Comparison of ENCODE assay signal across 8 mouse cellular contexts in genomic region chr11:6404699-6405566, GRCm38 (mm10). TPM values are rescaled to one million over a fixed set of nuclear protein-coding genes. Genes with fewer than 3 reads are reported as not detected.
DNase-seq lines count a peak whose midpoint lies in the region; ATAC-seq and TF ChIP-seq lines count a peak whose summit lies in the region.

No protein-coding gene starts in this region.

- no peak overlapping the region for H3K4me3 ChIP-seq in kidney, embryonic 16.5 days (ENCODE audit: low read length)
- H3K4me3 ChIP-seq in brown adipose tissue, adult 24 weeks (ENCODE audit: insufficient read depth, low read depth, low read length), result no peak overlapping the region
- H3K4me3 ChIP-seq in heart, embryonic 11.5 days (ENCODE audit: low read depth, low read length), result no peak overlapping the region
- H3K4me3 ChIP-seq in limb, embryonic 15.5 days, result no peak overlapping the region
- H3K4me3 ChIP-seq in stomach, postnatal 0 days (ENCODE audit: low read depth, low read length), result no peak overlapping the region

- no peak for DNase-seq in kidney, postnatal 14 days
- DNase-seq in stomach, postnatal 0 days (ENCODE audit: low spot score), result peak; percentile 49
- no peak for DNase-seq in embryo, embryonic 9.5 days (ENCODE audit: extremely low spot score)
- DNase-seq in left cerebral cortex, adult 8-10 months (ENCODE audit: low spot score in 2 of 2), result no peak

- peak overlapping the region; percentile 86 for H3K27ac ChIP-seq in kidney, embryonic 16.5 days (ENCODE audit: low read length)
- H3K27ac ChIP-seq in brown adipose tissue, adult 24 weeks (replicated peaks; ENCODE audit: low read depth, low read length), result peak overlapping the region; percentile 31
- H3K27ac ChIP-seq in heart, embryonic 11.5 days (ENCODE audit: low read depth, low read length), result peak overlapping the region; percentile 84
- peak overlapping the region; percentile 94 for H3K27ac ChIP-seq in limb, embryonic 15.5 days
- H3K27ac ChIP-seq in stomach, postnatal 0 days (replicated peaks), result peak overlapping the region; percentile 91

- peaks cover 59% of the 10 kb centered on the region for H3K36me3 ChIP-seq in kidney, embryonic 16.5 days (ENCODE audit: insufficient read depth, low read length)
- peaks cover 51% of the 10 kb centered on the region for H3K36me3 ChIP-seq in heart, embryonic 11.5 days (ENCODE audit: control insufficient read depth, insufficient read depth, low read length)
- H3K36me3 ChIP-seq in limb, embryonic 15.5 days, result peaks cover 54% of the 10 kb centered on the region
- peaks cover 36% of the 10 kb centered on the region for H3K36me3 ChIP-seq in stomach, postnatal 0 days (ENCODE audit: control insufficient read depth, insufficient read depth, low read length)

- peak; percentile 3; the same call in 1 of the 2 replicates for ATAC-seq in kidney, embryonic 16.5 days (ENCODE audit: low FRiP score, low TSS enrichment)
- no peak for ATAC-seq in heart, embryonic 11.5 days (replicated peaks; ENCODE audit: insufficient number of reproducible peaks, low FRiP score, low TSS enrichment)
- ATAC-seq in limb, embryonic 15.5 days (ENCODE audit: insufficient number of reproducible peaks, low FRiP score, low TSS enrichment, low read depth), result no peak
- ATAC-seq in stomach, postnatal 0 days (ENCODE audit: low FRiP score, low TSS enrichment), result no peak; the same call in 1 of the 2 replicates

- no peaks in the 10 kb centered on the region for H3K27me3 ChIP-seq in kidney, embryonic 16.5 days (ENCODE audit: insufficient read depth, low read length)
- no peaks in the 10 kb centered on the region for H3K27me3 ChIP-seq in heart, embryonic 11.5 days (ENCODE audit: control insufficient read depth, insufficient read depth, low read length)
- no peaks in the 10 kb centered on the region for H3K27me3 ChIP-seq in limb, embryonic 15.5 days
- no peaks in the 10 kb centered on the region for H3K27me3 ChIP-seq in stomach, postnatal 0 days (ENCODE audit: control insufficient read depth, insufficient read depth, low read length)

- TF ChIP-seq EP300 in stomach, postnatal 0 days (optimal IDR thresholded peaks at IDR 0.05), result no peak

- TF ChIP-seq CTCF in stomach, postnatal 0 days (IDR thresholded peaks at IDR 0.05; ENCODE audit: low read depth), result no peak

- no peak overlapping the region for H3K4me2 ChIP-seq in kidney, embryonic 16.5 days (replicated peaks; ENCODE audit: low read depth, low read length)
- no peak overlapping the region for H3K4me2 ChIP-seq in heart, embryonic 11.5 days
- no peak overlapping the region for H3K4me2 ChIP-seq in limb, embryonic 15.5 days
- no peak overlapping the region for H3K4me2 ChIP-seq in stomach, postnatal 0 days (replicated peaks; ENCODE audit: low read depth)

- 80% methylated on average over 9 of the region's 9 CpGs for WGBS in kidney, embryonic 16.5 days
- 90% methylated on average over 9 of the region's 9 CpGs for WGBS in heart, embryonic 11.5 days (ENCODE audit: insufficient replicate concordance)
- 68% methylated on average over 9 of the region's 9 CpGs for WGBS in limb, embryonic 15.5 days
- WGBS in stomach, postnatal 0 days, result 54% methylated on average over 9 of the region's 9 CpGs

- H3K4me1 ChIP-seq in kidney, embryonic 16.5 days (ENCODE audit: insufficient read depth, low read length), result peaks cover 30% of the 10 kb centered on the region
- peaks cover 23% of the 10 kb centered on the region for H3K4me1 ChIP-seq in brown adipose tissue, adult 24 weeks (ENCODE audit: control insufficient read depth, insufficient read depth, insufficient read length, low read length)
- peaks cover 21% of the 10 kb centered on the region for H3K4me1 ChIP-seq in heart, embryonic 11.5 days (ENCODE audit: control insufficient read depth, insufficient read depth, low read length)
- H3K4me1 ChIP-seq in limb, embryonic 15.5 days, result peaks cover 43% of the 10 kb centered on the region
- peaks cover 19% of the 10 kb centered on the region for H3K4me1 ChIP-seq in stomach, postnatal 0 days (replicated peaks; ENCODE audit: control insufficient read depth, insufficient read depth)

- no peaks in the 10 kb centered on the region for H3K9me3 ChIP-seq in kidney, embryonic 16.5 days (ENCODE audit: low read length)
- no peaks in the 10 kb centered on the region for H3K9me3 ChIP-seq in heart, embryonic 11.5 days (replicated peaks; ENCODE audit: control insufficient read depth, low read length)
- no peaks in the 10 kb centered on the region for H3K9me3 ChIP-seq in limb, embryonic 15.5 days
- H3K9me3 ChIP-seq in stomach, postnatal 0 days (ENCODE audit: control insufficient read depth, low read length), result no peaks in the 10 kb centered on the region

- H3K9ac ChIP-seq in kidney, embryonic 16.5 days (replicated peaks; ENCODE audit: low read length), result peak overlapping the region; percentile 44
- peak overlapping the region; percentile 23; the same call in 1 of the 2 replicates for H3K9ac ChIP-seq in heart, embryonic 11.5 days (ENCODE audit: low read depth, low read length)
- H3K9ac ChIP-seq in limb, embryonic 15.5 days, result 0 out of 2 replicates have a peak overlapping the region, but pooled peaks have one; percentile 26
- H3K9ac ChIP-seq in stomach, postnatal 0 days (ENCODE audit: low read length), result no peak overlapping the region

RNA-seq across cellular contexts. Expression of gene Ppia, which starts 10.3 kb away (rescaled TPM):
- 4,884 and 4,942 TPM in 2 replicates for polyA plus RNA-seq in kidney, embryonic 16.5 days (2015; fragmentation: Nextera tagmentation; extraction: Ambion mirVana)
- 1,997 and 2,277 TPM in 2 replicates for polyA plus RNA-seq in brown adipose tissue, adult 24 weeks (2012; ENCODE audit: insufficient read depth, insufficient read length, missing spikeins)
- 4,475 and 4,598 TPM in 2 replicates for polyA plus RNA-seq in heart, embryonic 11.5 days (2014; fragmentation: Nextera tagmentation; extraction: Ambion mirVana)
- 4,193 and 4,412 TPM in 2 replicates for polyA plus RNA-seq in limb, embryonic 15.5 days (2015; fragmentation: Nextera tagmentation; extraction: Ambion mirVana)
- 4,199 and 4,786 TPM in 2 replicates for polyA plus RNA-seq in stomach, postnatal 0 days (2015; fragmentation: Nextera tagmentation; extraction: Ambion mirVana)
- 1,000 to 10,000 TPM; 1,587 to 1,877 (median 1,701) TPM for total RNA-seq in left cerebral cortex, adult 8-10 months (2022)

RNA-seq across cellular contexts. Expression of gene Zmiz2, which starts 16.1 kb away (rescaled TPM):
- polyA plus RNA-seq in kidney, embryonic 16.5 days (2015; fragmentation: Nextera tagmentation; extraction: Ambion mirVana), result 11.7 and 12.5 TPM in 2 replicates
- 20.4 and 25.1 TPM in 2 replicates for polyA plus RNA-seq in brown adipose tissue, adult 24 weeks (2012; ENCODE audit: insufficient read depth, insufficient read length, missing spikeins)
- 6.8 and 7.9 TPM in 2 replicates for polyA plus RNA-seq in heart, embryonic 11.5 days (2014; fragmentation: Nextera tagmentation; extraction: Ambion mirVana)
- 10.0 TPM in 2 replicates for polyA plus RNA-seq in limb, embryonic 15.5 days (2015; fragmentation: Nextera tagmentation; extraction: Ambion mirVana)
- 7.1 and 8.7 TPM in 2 replicates for polyA plus RNA-seq in stomach, postnatal 0 days (2015; fragmentation: Nextera tagmentation; extraction: Ambion mirVana)
- 100 to 1,000 TPM; 199 to 214 (median 211) TPM for total RNA-seq in left cerebral cortex, adult 8-10 months (2022)

RNA-seq across cellular contexts. Expression of gene H2afv, which starts 39.3 kb away (rescaled TPM):
- polyA plus RNA-seq in kidney, embryonic 16.5 days (2015; fragmentation: Nextera tagmentation; extraction: Ambion mirVana), result 560 and 596 TPM in 2 replicates
- 54.3 and 66.3 TPM in 2 replicates for polyA plus RNA-seq in brown adipose tissue, adult 24 weeks (2012; ENCODE audit: insufficient read depth, insufficient read length, missing spikeins)
- polyA plus RNA-seq in heart, embryonic 11.5 days (2014; fragmentation: Nextera tagmentation; extraction: Ambion mirVana), result 353 and 356 TPM in 2 replicates
- polyA plus RNA-seq in limb, embryonic 15.5 days (2015; fragmentation: Nextera tagmentation; extraction: Ambion mirVana), result 402 and 435 TPM in 2 replicates
- 187 and 198 TPM in 2 replicates for polyA plus RNA-seq in stomach, postnatal 0 days (2015; fragmentation: Nextera tagmentation; extraction: Ambion mirVana)
- total RNA-seq in left cerebral cortex, adult 8-10 months (2022), result 10 to 100 TPM; 37.9 to 41.3 (median 39.0) TPM

Comparison
In these comparisons a context has a peak if more than half of its experiments do, and no peak if none do; other contexts are left out.
1. H3K27ac ChIP-seq: peak in every context shown above with its lines; median percentile 94 in limb, embryonic 15.5 days; 91 in stomach, postnatal 0 days; 86 in kidney, embryonic 16.5 days; 84 in heart, embryonic 11.5 days; 31 in brown adipose tissue, adult 24 weeks.